ENCODE assay signal across 8 mouse cellular contexts in the genomic region with DNA sequence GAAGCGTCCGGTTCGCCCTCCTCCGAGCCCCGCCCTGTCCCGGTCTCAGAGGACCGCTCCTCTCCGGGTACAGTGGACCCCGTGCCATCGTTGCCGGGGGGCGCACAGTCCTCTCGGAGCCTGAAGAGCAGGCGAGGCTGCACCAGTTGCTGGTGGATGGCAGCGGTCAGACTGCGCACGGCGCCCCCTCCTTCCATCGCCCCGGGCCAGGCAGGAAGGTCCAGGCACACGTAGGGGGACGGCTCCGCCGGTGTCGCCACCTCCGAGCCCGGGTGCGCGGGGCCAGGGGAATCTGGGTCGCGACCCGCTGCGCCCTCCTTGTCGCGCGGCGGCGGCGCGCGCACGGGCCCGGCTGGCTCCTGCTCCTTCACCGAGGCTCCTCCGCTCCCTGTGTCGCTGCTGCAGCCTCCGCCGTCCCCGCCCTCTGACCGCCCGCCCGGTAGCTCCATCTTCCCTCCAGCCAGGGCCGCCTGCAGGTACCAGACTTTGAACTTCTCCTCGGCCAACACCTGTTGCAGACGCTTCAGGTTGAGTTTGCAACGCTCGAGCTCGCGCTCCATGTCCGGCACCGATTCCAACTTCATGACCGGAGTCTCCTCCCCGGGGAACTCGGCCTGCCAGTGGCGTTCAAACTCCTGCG. TPM values are rescaled to one million over a fixed set of nuclear protein-coding genes. Genes with fewer than 3 reads are reported as not detected.
A peak's percentile ranks its signal among the peaks of the same experiment; 100 is the strongest.
DNase-seq lines count a peak whose midpoint lies in the region; ATAC-seq and TF ChIP-seq lines count a peak whose summit lies in the region.

No protein-coding gene starts in this region.

- peak overlapping the region in 1 of 2 experiments; percentile 30; a peak in 1 of 4 replicates for H3K27ac ChIP-seq in heart, embryonic 14.5 days (replicated peaks in 1 of 2; ENCODE audit: control insufficient read depth in 1 of 2, insufficient read depth in 1 of 2, low read depth in 2 of 2, low read length in 2 of 2)
- peak overlapping the region; percentile 83 for H3K27ac ChIP-seq in kidney, postnatal 0 days
- H3K27ac ChIP-seq in testis, adult 2 months (ENCODE audit: control insufficient read depth, insufficient read depth, low read depth, low read length): no peak overlapping the region

- peak overlapping the region; percentile 73 for H3K9ac ChIP-seq in heart, embryonic 14.5 days (ENCODE audit: low read length)
- H3K9ac ChIP-seq in kidney, postnatal 0 days (ENCODE audit: low read depth, low read length): peak overlapping the region; percentile 77

- peak overlapping the region; percentile 95 for H3K4me2 ChIP-seq in heart, embryonic 14.5 days (ENCODE audit: low read length)
- peak overlapping the region; percentile 98 for H3K4me2 ChIP-seq in kidney, postnatal 0 days (ENCODE audit: low read length)

- DNase-seq in right cerebral cortex, postnatal 14 days: peak; percentile 15
- no peak for DNase-seq in right cerebral cortex, postnatal 25 days
- DNase-seq in brain, embryonic 14.5 days (ENCODE audit: low read depth): peak; percentile 20
- no peak for DNase-seq in kidney, postnatal 0 days (ENCODE audit: low spot score)
- no peak for DNase-seq in layer of hippocampus, postnatal 36 days

- H3K27me3 ChIP-seq in heart, embryonic 14.5 days (ENCODE audit: control insufficient read depth, insufficient read depth, low read length): peaks cover 21% of the 10 kb centered on the region
- no peaks in the 10 kb centered on the region; the same call in 1 of the 2 replicates for H3K27me3 ChIP-seq in kidney, postnatal 0 days (ENCODE audit: insufficient read depth, low read length)
- no peaks in the 10 kb centered on the region for H3K27me3 ChIP-seq in testis, adult 2 months (ENCODE audit: control insufficient read depth, insufficient read depth, low read length)

- H3K9me3 ChIP-seq in heart, embryonic 14.5 days (ENCODE audit: control insufficient read depth, low read length): no peaks in the 10 kb centered on the region
- no peaks in the 10 kb centered on the region for H3K9me3 ChIP-seq in kidney, postnatal 0 days (replicated peaks; ENCODE audit: low read length)

- TF ChIP-seq CTCF in brain, embryonic 14.5 days (IDR thresholded peaks at IDR 0.05; ENCODE audit: borderline replicate concordance, extremely low read depth, insufficient read depth, insufficient read length): no peak
- no peak for TF ChIP-seq CTCF in kidney, postnatal 0 days (IDR thresholded peaks at IDR 0.05; ENCODE audit: low read depth)
- TF ChIP-seq CTCF in testis, adult 2 months (IDR thresholded peaks at IDR 0.05; ENCODE audit: control insufficient read depth, insufficient read depth, insufficient replicate concordance, low read depth, low read length): no peak

- H3K36me3 ChIP-seq in heart, embryonic 14.5 days (ENCODE audit: control insufficient read depth, insufficient read depth, low read length): no peaks in the 10 kb centered on the region
- no peaks in the 10 kb centered on the region for H3K36me3 ChIP-seq in kidney, postnatal 0 days (ENCODE audit: insufficient read depth, low read length)
- no peaks in the 10 kb centered on the region for H3K36me3 ChIP-seq in testis, adult 2 months (ENCODE audit: control insufficient read depth, insufficient read depth, low read length)

- under 1% methylated on average over 65 of the region's 66 CpGs for WGBS in heart, embryonic 14.5 days
- WGBS in kidney, postnatal 0 days: 3% methylated on average over 57 of the region's 66 CpGs

- H3K4me3 ChIP-seq in heart, embryonic 14.5 days (ENCODE audit: control insufficient read depth in 1 of 2, insufficient read depth in 1 of 2, low read depth in 1 of 2, low read length in 2 of 2): peak overlapping the region; percentile 75 to 78
- H3K4me3 ChIP-seq in kidney, postnatal 0 days (replicated peaks; ENCODE audit: low read depth, low read length): peak overlapping the region; percentile 74
- peak overlapping the region; percentile 73 for H3K4me3 ChIP-seq in testis, adult 2 months (ENCODE audit: control insufficient read depth, low read depth, low read length)

- no peak; the same call in 1 of the 2 replicates for ATAC-seq in heart, embryonic 14.5 days (ENCODE audit: insufficient number of reproducible peaks, insufficient read depth, low FRiP score, low read depth)
- ATAC-seq in kidney, postnatal 0 days (replicated peaks; ENCODE audit: low FRiP score, low read depth): peak; percentile 49; the same call in 1 of the 2 replicates
- ATAC-seq in megakaryocyte, adult 5-6 weeks (ENCODE audit: poor library complexity, severe bottlenecking): 0 out of 2 replicates have a peak, but pooled peaks have one; percentile 16

- H3K4me1 ChIP-seq in heart, embryonic 14.5 days (ENCODE audit: control insufficient read depth in 2 of 2, insufficient read depth in 2 of 2, low read length in 2 of 2): peaks cover 5 to 9% of the 10 kb centered on the region in 2 experiments; a peak in 2 of 4 replicates
- no peaks in the 10 kb centered on the region for H3K4me1 ChIP-seq in kidney, postnatal 0 days (replicated peaks; ENCODE audit: insufficient read depth, low read length)
- peaks cover 18% of the 10 kb centered on the region for H3K4me1 ChIP-seq in testis, adult 2 months (ENCODE audit: control insufficient read depth, insufficient read depth, low read length)

- TF ChIP-seq POLR2A in brain, embryonic 14.5 days (IDR thresholded peaks at IDR 0.05; ENCODE audit: borderline replicate concordance, extremely low read depth, insufficient read depth, insufficient read length, poor library complexity, severe bottlenecking): no peak
- TF ChIP-seq POLR2A in testis, adult 2 months (IDR thresholded peaks at IDR 0.05; ENCODE audit: control insufficient read depth, low read depth, low read length): no peak

RNA-seq across cellular contexts. Expression of a gene that starts 0.6 kb away (rescaled TPM):
- polyA plus RNA-seq in brain, embryonic 14.5 days (2012; rRNA removed): 210 and 215 TPM in 2 replicates
- polyA plus RNA-seq in heart, embryonic 14.5 days (2014; fragmentation: Nextera tagmentation; extraction: Ambion mirVana): 25.6 and 25.8 TPM in 2 replicates
- polyA plus RNA-seq in kidney, postnatal 0 days (2015; fragmentation: Nextera tagmentation; extraction: Ambion mirVana): 27.7 and 30.7 TPM in 2 replicates
- total RNA-seq in megakaryocyte, adult 5-6 weeks (2015): 45.8 and 47.9 TPM in 2 replicates
- total RNA-seq in megakaryocyte, adult 5-6 weeks (2017): 78.4 and 84.4 TPM in 2 replicates
- polyA plus RNA-seq in testis, adult 2 months (2012; rRNA removed): 6.6 and 7.9 TPM in 2 replicates
- 100 to 1,000 TPM; 502 to 515 TPM for total RNA-seq in layer of hippocampus, postnatal 36 days (2021)

RNA-seq across cellular contexts. Expression of a gene that starts 49.6 kb away (rescaled TPM):
- polyA plus RNA-seq in brain, embryonic 14.5 days (2012; rRNA removed): 0.37 and 0.64 TPM in 2 replicates
- polyA plus RNA-seq in heart, embryonic 14.5 days (2014; fragmentation: Nextera tagmentation; extraction: Ambion mirVana): not detected in 2 replicates
- 0.16 TPM in 1 of 2 replicates, not detected in the other for polyA plus RNA-seq in kidney, postnatal 0 days (2015; fragmentation: Nextera tagmentation; extraction: Ambion mirVana)
- total RNA-seq in megakaryocyte, adult 5-6 weeks (2015): 0.18 TPM in 1 of 2 replicates, not detected in the other
- not detected in 2 replicates for total RNA-seq in megakaryocyte, adult 5-6 weeks (2017)
- polyA plus RNA-seq in testis, adult 2 months (2012; rRNA removed): 0.49 and 0.66 TPM in 2 replicates
- 1 to 10 TPM; 5.1 to 5.2 TPM for total RNA-seq in layer of hippocampus, postnatal 36 days (2021)

RNA-seq across cellular contexts. Expression of a gene that starts 56.9 kb away (rescaled TPM):
- polyA plus RNA-seq in brain, embryonic 14.5 days (2012; rRNA removed): 0.10 and 0.14 TPM in 2 replicates
- 0.08 TPM in 1 of 2 replicates, not detected in the other for polyA plus RNA-seq in heart, embryonic 14.5 days (2014; fragmentation: Nextera tagmentation; extraction: Ambion mirVana)
- 1.3 TPM in 2 replicates for polyA plus RNA-seq in kidney, postnatal 0 days (2015; fragmentation: Nextera tagmentation; extraction: Ambion mirVana)
- total RNA-seq in megakaryocyte, adult 5-6 weeks (2015): not detected in 2 replicates
- total RNA-seq in megakaryocyte, adult 5-6 weeks (2017): not detected in 2 replicates
- polyA plus RNA-seq in testis, adult 2 months (2012; rRNA removed): 0.19 and 0.34 TPM in 2 replicates
- total RNA-seq in layer of hippocampus, postnatal 36 days (2021): under 1 TPM; 0.17 to 0.51 TPM

Comparison
In these comparisons a context has a peak if more than half of its experiments do, and no peak if none do; other contexts are left out.
1. DNase-seq: peak in right cerebral cortex, postnatal 14 days (single experiment) and brain, embryonic 14.5 days (single experiment); none in right cerebral cortex, postnatal 25 days (single experiment), kidney, postnatal 0 days (single experiment) and layer of hippocampus, postnatal 36 days (0 of 2).
2. Peak in every context shown above with its lines, with median percentiles within 50 percentile points of each other: H3K4me3 ChIP-seq.